Mouse (Mus musculus): ENCODE measurements at regions not wholly inside any gene's neighbourhood (a gene's known extent, or its start where the extent isn't known, plus 50 kb on each side); places are given as distances from the start of the nearest gene placed in this dataset.

DNA sequence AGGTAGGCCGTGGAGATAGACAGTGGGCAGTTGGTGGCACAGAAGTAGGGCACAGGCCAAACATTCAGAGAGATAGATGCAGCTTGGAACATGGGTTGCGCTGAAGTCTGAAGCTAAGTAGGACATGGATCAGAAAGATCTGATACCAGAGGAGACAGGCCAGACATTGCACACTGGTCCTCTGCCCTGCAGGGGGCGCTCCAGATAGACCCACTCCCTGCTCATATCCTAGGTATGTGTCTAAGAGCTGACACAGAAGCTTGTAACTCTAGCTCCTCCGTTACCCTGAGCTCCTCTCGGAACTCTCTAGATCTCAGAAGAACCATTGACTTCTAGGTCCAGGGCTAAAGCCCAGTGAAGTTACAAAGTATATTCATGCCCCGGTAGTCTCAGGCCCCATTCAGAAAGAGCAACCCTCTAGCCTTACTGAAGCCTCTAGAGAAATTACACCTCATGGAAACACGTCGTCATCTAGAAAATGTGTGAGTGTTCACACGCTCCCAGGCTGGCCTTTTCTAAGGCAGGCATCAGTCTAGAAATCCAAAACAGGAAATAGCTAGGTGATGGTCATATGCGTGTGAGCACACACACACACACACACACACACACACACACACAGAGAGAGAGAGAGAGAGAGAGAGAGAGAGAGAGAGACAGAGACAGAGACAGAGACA, 87.8 kb upstream of the Tank start:
- WGBS: 78% methylated on average over 10 of the region's 10 CpGs
- H3K27ac ChIP-seq: no peak overlapping the region

DNA sequence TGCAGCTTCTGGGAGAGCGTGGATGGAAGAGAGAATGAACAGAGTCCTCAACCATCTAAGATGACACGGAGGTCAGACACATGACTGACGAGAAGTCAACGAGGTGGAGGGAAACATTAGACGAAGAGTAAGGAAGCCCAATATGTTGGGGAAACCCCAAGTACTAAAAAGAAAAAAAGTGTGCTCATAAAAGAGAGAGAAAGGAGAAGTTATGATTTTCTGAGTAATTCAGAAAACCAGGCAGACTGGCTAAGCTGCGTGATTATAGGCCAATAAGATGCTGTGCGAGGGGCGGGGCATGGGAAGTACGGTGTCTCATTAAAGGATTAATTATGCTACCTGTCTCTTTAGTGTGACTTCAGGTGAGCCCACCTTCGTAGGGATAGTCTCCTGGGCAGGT, 88.6 kb upstream of the Tank start:
- Histone ChIP-seq H3K9me3 (no peaks in the 10 kb centered on the region), H3K36me3 (no peaks in the 10 kb centered on the region), H3K4me2 (replicated peaks) (no peak overlapping the region), H3K27ac (no peak overlapping the region), H3K27me3 (replicated peaks) (no peaks in the 10 kb centered on the region), H3K4me3 (replicated peaks) (no peak overlapping the region), H3K9ac (no peak overlapping the region), H3K4me1 (replicated peaks) (no peaks in the 10 kb centered on the region)
- no peak for ATAC-seq
- WGBS: 90% methylated on average over 10 of the region's 10 CpGs

More for the DNA sequence above, 87.8 kb upstream of the Tank start:
- Histone ChIP-seq H3K9ac (no peak overlapping the region), H3K4me1 (replicated peaks) (no peaks in the 10 kb centered on the region), H3K27me3 (replicated peaks) (no peaks in the 10 kb centered on the region), H3K4me2 (replicated peaks) (no peak overlapping the region), H3K4me3 (replicated peaks) (no peak overlapping the region), H3K36me3 (no peaks in the 10 kb centered on the region), H3K9me3 (no peaks in the 10 kb centered on the region)
- ATAC-seq: no peak

DNA sequence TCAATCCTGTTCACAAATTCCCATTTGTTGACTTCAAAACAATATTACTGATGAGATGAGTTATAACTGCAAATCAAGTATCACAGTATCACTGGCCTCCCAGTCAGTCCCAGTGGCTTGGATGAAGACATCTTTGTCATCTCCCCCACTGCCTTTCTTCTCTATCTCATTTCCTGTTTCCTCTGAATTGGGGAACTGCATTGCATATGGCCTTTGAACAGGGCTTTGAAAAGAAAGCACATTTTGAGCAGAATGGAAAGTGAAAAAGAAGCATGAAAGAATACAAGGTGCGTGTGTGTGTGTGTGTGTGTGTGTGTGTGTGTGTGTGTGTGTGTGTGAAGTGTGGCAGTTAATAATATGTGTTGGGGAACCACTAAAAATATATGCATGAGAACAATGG, 94.6 kb upstream of the Tank start:
- Histone ChIP-seq H3K27me3 (replicated peaks) (no peaks in the 10 kb centered on the region), H3K4me3 (replicated peaks) (no peak overlapping the region), H3K36me3 (no peaks in the 10 kb centered on the region), H3K9ac (no peak overlapping the region), H3K9me3 (no peaks in the 10 kb centered on the region), H3K27ac (no peak overlapping the region), H3K4me1 (replicated peaks) (no peaks in the 10 kb centered on the region), H3K4me2 (replicated peaks) (no peak overlapping the region)
- no peak for ATAC-seq
- 76% methylated on average over 1 of the region's 1 CpGs for WGBS

DNA sequence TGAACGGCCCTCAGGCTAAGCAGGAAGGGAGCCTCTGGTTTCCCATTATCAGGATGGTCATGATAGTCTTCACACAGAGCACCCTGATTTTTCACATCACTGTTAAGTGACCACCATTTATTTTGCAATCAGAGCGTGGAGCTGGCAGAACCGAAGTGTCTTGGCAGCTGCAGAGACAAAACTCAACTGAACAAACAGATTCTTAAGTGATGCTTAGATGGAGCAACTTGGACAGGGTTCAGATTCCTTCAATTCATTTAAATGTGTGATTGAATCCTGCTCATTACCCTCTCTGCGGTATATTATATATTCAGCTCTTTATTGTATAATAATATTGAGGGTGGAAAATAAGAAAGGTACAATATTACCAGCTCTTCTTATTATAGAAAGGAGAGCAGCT, 101.7 kb upstream of the Tank start:
- no peaks in the 10 kb centered on the region for H3K9me3 ChIP-seq
- no peak overlapping the region for H3K4me3 ChIP-seq (replicated peaks)
- WGBS: 84% methylated on average over 4 of the region's 4 CpGs
- no peaks in the 10 kb centered on the region for H3K27me3 ChIP-seq (replicated peaks)
- no peak for ATAC-seq
- H3K4me1 ChIP-seq (replicated peaks): no peaks in the 10 kb centered on the region
- H3K27ac ChIP-seq: no peak overlapping the region
- no peak overlapping the region for H3K4me2 ChIP-seq (replicated peaks)
- no peaks in the 10 kb centered on the region for H3K36me3 ChIP-seq
- H3K9ac ChIP-seq: no peak overlapping the region

DNA sequence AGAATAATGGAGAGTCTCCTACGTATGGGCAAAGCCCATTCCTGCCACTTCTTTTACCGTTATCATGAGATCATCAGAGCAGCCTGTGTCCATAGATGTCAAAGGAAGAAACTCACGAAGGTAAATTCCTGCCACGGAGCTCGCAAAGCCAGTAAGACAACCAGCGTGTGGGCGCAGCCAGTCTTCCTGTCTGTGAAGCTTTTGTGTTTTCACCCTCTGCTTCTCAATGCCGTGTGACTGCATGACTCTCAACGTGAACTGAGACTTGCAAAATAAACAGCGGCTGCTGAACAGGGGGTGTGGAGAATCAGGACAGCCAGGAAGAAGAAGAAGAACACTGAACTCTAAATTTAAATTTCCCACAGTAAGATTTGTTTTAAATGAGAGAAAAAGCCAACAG, 103.8 kb upstream of the Tank start:
- no peak overlapping the region for H3K4me3 ChIP-seq (replicated peaks)
- no peak for ATAC-seq
- WGBS: 56% methylated on average over 10 of the region's 10 CpGs
- no peak overlapping the region for H3K9ac ChIP-seq
- H3K36me3 ChIP-seq: no peaks in the 10 kb centered on the region
- H3K4me2 ChIP-seq (replicated peaks): no peak overlapping the region
- H3K27me3 ChIP-seq (replicated peaks): no peaks in the 10 kb centered on the region
- no peak overlapping the region for H3K27ac ChIP-seq
- H3K9me3 ChIP-seq: no peaks in the 10 kb centered on the region
- no peaks in the 10 kb centered on the region for H3K4me1 ChIP-seq (replicated peaks)

DNA sequence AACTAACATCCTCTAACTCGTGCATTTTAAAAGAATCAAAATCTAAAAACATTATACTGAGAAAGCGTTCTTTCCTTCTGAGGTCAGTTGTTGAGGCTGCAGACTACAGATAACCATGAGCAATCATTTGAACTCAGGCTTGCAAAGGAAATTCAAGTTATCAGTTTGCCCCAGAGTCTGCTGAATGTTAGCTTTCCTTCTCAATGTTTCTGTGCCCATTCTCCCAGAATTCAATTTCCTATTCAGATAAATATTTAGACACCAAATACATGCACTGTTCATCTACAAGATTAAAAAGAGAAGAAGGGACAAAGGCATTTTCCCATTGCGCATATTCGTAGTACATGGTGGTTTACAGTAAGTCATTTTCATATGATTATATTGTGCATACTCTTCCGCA, 107.9 kb upstream of the Tank start:
- WGBS: 92% methylated on average over 5 of the region's 5 CpGs
- no peak for ATAC-seq
- Histone ChIP-seq H3K27ac (no peak overlapping the region), H3K4me1 (replicated peaks) (no peaks in the 10 kb centered on the region), H3K36me3 (no peaks in the 10 kb centered on the region), H3K4me3 (replicated peaks) (no peak overlapping the region), H3K4me2 (replicated peaks) (no peak overlapping the region), H3K9ac (no peak overlapping the region), H3K27me3 (replicated peaks) (no peaks in the 10 kb centered on the region), H3K9me3 (no peaks in the 10 kb centered on the region)

DNA sequence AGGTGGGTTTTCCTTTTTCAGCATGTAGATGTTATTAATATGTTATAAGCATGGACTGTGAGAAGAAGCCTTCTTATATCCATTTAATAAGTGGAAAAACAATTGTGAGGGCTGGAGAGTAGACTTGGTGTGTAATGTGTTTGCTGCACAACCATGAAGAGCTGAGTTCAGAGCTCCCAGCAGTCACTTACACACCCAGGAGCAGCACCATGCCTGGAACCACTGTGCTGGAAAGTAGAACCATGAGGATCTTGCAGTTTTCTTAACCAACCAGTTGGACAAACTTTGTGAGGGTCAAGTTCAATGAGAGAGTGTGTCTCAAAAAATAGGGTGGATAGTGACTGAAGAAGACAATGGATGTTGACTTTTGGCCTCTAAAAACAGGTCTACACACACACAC, 108.3 kb upstream of the Tank start:
- Histone ChIP-seq H3K9ac (no peak overlapping the region), H3K27me3 (replicated peaks) (no peaks in the 10 kb centered on the region), H3K9me3 (no peaks in the 10 kb centered on the region), H3K4me1 (replicated peaks) (no peaks in the 10 kb centered on the region), H3K4me3 (replicated peaks) (no peak overlapping the region), H3K27ac (no peak overlapping the region), H3K36me3 (no peaks in the 10 kb centered on the region), H3K4me2 (replicated peaks) (no peak overlapping the region)
- no peak for ATAC-seq

DNA sequence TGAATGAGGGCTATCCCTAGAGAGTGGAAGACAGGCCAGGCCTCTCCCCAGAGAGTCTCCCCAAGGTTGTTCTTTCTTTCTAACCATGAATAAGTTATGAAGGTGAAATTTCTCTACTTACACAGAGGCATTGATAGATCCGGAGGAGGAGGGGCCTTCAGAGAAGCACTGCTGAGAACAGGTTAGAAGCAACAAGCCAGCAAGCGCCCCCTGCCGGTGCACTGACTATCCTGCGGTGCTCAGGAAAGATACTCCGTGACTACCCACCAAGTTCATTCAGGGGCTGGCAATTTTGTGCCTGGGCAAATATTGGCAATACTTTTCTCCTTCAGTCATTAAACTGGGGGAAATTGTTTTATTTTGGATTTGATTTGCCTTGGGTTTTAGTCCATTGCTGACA, 122.5 kb upstream of the Tank start:
- H3K9ac ChIP-seq: no peak overlapping the region
- H3K4me2 ChIP-seq (replicated peaks): no peak overlapping the region
- no peak overlapping the region for H3K27ac ChIP-seq
- H3K4me3 ChIP-seq (replicated peaks): no peak overlapping the region
- no peak for ATAC-seq
- H3K36me3 ChIP-seq: no peaks in the 10 kb centered on the region
- no peaks in the 10 kb centered on the region for H3K9me3 ChIP-seq
- H3K27me3 ChIP-seq (replicated peaks): no peaks in the 10 kb centered on the region
- no peaks in the 10 kb centered on the region for H3K4me1 ChIP-seq (replicated peaks)
- WGBS: 27% methylated on average over 5 of the region's 5 CpGs

DNA sequence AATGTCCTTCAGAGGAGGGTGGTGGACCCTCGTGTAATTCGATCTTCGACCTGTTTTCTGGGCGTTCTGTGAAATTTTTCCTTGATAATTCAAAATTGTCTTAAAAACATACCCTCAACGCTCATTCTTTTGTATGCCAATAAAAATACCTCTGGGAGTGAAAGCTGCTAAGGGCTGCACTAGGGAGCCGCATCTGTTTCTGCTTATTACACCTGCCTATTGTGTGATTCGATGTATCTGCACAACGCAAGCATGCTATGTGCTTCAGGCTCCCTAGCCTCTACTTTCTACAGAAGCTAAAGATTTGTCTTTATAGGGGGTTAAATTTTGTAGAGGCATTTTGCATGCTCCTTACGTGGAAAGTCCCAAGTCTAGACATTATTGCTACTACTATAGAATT, 123.7 kb upstream of the Tank start:
- 36% methylated on average over 9 of the region's 9 CpGs for WGBS
- no peak overlapping the region for H3K27ac ChIP-seq
- H3K27me3 ChIP-seq (replicated peaks): no peaks in the 10 kb centered on the region
- H3K4me3 ChIP-seq (replicated peaks): no peak overlapping the region
- H3K9ac ChIP-seq: no peak overlapping the region
- H3K4me1 ChIP-seq (replicated peaks): no peaks in the 10 kb centered on the region
- no peak for ATAC-seq
- H3K36me3 ChIP-seq: no peaks in the 10 kb centered on the region
- H3K4me2 ChIP-seq (replicated peaks): no peak overlapping the region
- no peaks in the 10 kb centered on the region for H3K9me3 ChIP-seq

DNA sequence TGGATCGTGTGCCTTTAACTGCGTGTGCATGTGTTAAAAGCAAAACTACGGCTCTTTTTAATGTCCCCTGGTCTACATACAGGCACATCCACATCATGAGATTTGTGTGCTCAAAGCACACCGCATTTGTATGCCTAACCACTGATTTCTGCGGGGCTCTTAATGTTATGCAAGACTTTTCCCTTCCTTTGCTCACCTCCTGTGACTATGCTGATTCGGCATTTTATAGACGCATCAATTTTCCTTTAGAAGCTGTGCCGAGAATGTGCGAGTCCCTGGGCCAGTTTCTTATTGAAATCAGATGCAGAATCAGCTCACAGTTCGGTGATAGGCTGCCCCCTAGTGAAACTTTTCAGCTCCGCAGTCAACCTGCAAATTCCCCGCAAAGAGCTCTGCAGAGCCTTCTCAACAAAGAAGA, 124.1 kb upstream of the Tank start:
- Histone ChIP-seq H3K27ac (no peak overlapping the region), H3K4me2 (replicated peaks) (peak overlapping the region; percentile 59), H3K4me3 (replicated peaks) (peak overlapping the region; percentile 34), H3K9me3 (no peaks in the 10 kb centered on the region), H3K9ac (no peak overlapping the region), H3K36me3 (no peaks in the 10 kb centered on the region), H3K4me1 (replicated peaks) (no peaks in the 10 kb centered on the region), H3K27me3 (replicated peaks) (no peaks in the 10 kb centered on the region)
- WGBS: 4% methylated on average over 12 of the region's 12 CpGs
- ATAC-seq: peak; percentile 63

DNA sequence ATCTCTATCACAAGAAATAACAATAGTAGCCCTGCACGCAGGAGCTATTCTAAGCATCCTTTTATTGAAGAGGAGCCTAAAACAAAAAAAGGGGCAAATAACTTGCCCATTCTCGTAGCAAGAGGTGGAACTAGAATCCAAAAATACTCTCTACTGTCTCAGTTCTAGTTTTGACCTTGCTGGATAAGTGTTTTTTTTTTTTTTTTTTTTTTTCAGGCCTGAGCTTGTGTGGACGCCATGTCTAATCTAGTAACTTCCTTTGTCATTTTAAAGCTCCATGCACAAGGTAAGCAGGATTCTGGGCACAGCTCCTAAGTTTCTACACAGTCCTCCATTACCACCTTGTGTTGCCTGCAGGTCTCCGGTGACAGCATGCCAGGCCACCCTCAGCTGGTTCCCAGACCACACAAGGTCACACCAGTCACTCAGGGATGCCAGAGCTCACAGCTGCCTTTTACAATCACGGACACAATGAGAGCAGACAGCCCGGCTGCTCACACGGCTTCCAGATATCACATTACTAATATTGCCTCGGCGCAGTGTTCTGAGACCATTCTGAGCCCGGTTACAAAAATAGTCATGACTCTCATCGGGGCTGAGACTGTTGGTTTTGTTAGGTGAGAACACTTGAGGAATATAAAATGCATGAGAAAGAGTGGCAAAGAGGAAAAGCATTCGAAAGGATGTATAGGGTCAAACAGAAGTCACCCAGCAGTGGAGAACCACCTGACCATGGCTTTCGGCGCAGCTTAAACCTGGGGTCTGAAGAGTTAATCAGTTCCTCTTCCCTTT, 124.7 kb upstream of the Tank start:
- no peak overlapping the region for H3K9ac ChIP-seq
- no peaks in the 10 kb centered on the region for H3K36me3 ChIP-seq
- H3K4me3 ChIP-seq (replicated peaks): peak overlapping the region; percentile 34
- no peaks in the 10 kb centered on the region for H3K9me3 ChIP-seq
- WGBS: 42% methylated on average over 14 of the region's 14 CpGs
- H3K27me3 ChIP-seq (replicated peaks): no peaks in the 10 kb centered on the region
- peak overlapping the region; percentile 59 for H3K4me2 ChIP-seq (replicated peaks)
- no peak overlapping the region for H3K27ac ChIP-seq
- peak; percentile 45 for ATAC-seq
- H3K4me1 ChIP-seq (replicated peaks): no peaks in the 10 kb centered on the region

DNA sequence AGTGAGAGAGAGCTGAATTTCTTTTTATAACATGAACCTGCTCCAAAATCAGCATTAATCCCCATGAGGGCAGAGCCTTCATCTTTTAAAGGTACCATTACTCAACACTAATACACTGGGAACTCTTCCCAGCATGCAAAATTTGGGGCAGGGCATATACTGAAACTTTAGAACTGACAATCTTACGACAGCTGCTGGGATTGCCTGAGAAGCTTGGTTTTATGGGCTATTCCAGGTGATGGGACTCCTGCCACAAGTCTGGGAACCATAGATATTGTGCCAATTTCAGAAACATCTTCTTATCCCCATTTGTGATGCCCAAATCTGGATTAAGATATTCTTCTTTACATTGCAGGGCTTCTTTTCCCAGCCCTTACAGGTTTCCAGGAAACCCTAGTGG, 125.8 kb upstream of the Tank start:
- H3K9me3 ChIP-seq: no peaks in the 10 kb centered on the region
- H3K27me3 ChIP-seq (replicated peaks): no peaks in the 10 kb centered on the region
- no peak overlapping the region for H3K27ac ChIP-seq
- no peaks in the 10 kb centered on the region for H3K4me1 ChIP-seq (replicated peaks)
- 80% methylated on average over 1 of the region's 1 CpGs for WGBS
- H3K4me3 ChIP-seq (replicated peaks): no peak overlapping the region
- H3K9ac ChIP-seq: no peak overlapping the region
- H3K36me3 ChIP-seq: no peaks in the 10 kb centered on the region
- no peak overlapping the region for H3K4me2 ChIP-seq (replicated peaks)
- no peak for ATAC-seq

DNA sequence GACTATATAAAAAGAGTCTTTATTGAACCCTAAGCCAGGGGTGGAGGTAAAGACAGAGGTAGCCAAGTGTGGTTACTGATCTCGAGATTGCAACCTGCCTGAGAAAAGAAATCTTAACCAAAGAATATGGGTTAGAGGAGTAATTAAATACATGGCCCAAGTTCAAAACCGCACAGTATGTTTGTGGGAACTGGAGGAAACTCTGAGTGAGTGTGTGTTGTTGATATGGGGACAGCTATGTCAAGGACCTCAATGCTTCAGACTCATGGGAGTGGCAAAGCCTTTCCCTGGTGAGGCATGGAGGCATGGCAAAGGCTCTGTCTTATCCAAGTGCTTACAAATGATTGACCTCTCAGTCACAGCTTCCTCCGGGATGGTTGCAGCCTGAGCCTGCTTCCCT, 127.7 kb upstream of the Tank start:
- no peak overlapping the region for H3K4me2 ChIP-seq (replicated peaks)
- no peak for ATAC-seq

More for the DNA sequence above, 127.7 kb upstream of the Tank start:
- no peaks in the 10 kb centered on the region for H3K27me3 ChIP-seq (replicated peaks)
- no peak overlapping the region for H3K9ac ChIP-seq
- no peak overlapping the region for H3K4me3 ChIP-seq (replicated peaks)
- no peak overlapping the region for H3K27ac ChIP-seq
- H3K9me3 ChIP-seq: no peaks in the 10 kb centered on the region
- 86% methylated on average over 3 of the region's 3 CpGs for WGBS
- H3K36me3 ChIP-seq: no peaks in the 10 kb centered on the region
- no peaks in the 10 kb centered on the region for H3K4me1 ChIP-seq (replicated peaks)
